10 mouse cellular contexts compared by ENCODE assay signal in the genomic region with DNA sequence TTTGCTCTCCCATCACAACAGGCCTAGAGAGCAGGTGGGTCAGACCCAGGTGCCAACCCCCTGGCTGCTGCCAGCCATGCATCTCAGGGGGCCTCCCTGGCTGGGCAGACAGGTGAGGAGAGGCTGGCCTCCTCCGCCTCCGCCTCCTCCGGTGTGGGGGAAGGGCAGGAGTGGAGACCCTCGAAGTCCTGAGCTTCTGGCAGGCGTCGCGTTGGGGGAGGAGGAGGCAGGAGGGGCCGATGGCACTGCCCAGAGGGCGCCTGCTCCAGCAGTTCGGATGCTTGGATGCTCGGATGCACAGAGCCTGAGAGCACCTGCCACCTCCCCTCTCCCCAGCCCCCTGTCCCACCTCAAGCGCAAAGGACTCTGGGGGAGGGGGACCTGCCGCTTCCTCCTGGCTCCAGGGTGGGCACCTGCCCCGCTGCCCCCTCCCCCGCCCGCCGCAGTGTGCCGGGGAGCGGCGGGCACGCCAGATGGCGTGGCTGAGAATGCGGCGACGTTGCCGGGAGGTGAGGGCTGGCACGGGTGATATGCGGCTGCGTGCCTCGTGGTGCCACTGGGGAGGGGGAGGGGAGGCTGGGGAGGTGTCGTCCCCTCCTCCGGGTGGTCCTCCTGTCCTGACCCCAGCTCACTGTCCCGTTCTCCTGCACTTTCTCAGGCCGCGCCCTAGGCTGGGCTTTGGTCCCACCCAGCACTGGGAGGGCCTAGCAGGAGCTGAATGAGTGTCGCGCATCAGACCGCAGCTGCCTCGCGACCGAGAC. TPM values are rescaled to one million over a fixed set of nuclear protein-coding genes. Genes with fewer than 3 reads are reported as not detected.
DNase-seq lines count a peak whose midpoint lies in the region; ATAC-seq and TF ChIP-seq lines count a peak whose summit lies in the region.
"Had no signal": no experiment of that assay in that cellular context is flagged by ENCODE, and none has a peak within 500 bp of the region (broad histone marks: within the 10 kb centered on the region; RNA-seq: fewer than 3 reads in every experiment).

No protein-coding gene starts in this region.

- no peak for DNase-seq in left cerebral cortex, adult 2 months (ENCODE audit: extremely low spot score in 1 of 2, low spot score in 2 of 2)
- DNase-seq in left cerebral cortex, adult 11 months (ENCODE audit: low spot score), result no peak
- peak; percentile 89 for DNase-seq in cerebellum, adult 9-11 months
- DNase-seq in neural tube, embryonic 11.5 days (ENCODE audit: low spot score), result no peak
- DNase-seq in adrenal gland, postnatal 25 days, result no peak
- no peak for DNase-seq in urinary bladder, postnatal 10 days (ENCODE audit: low spot score)
- DNase-seq in heart, adult 9 months (ENCODE audit: low spot score in 2 of 2), result no peak
- DNase-seq: gastrocnemius, adult 2 months had no signal

- peak; percentile 52 for ATAC-seq in hindbrain, embryonic 15.5 days (ENCODE audit: low FRiP score, low read depth)
- no peak for ATAC-seq in neural tube, embryonic 11.5 days (ENCODE audit: insufficient read depth, low FRiP score, low TSS enrichment)
- ATAC-seq: lung, postnatal 0 days had no signal

- peak overlapping the region; percentile 46 for H3K4me3 ChIP-seq in left cerebral cortex, adult 2 months
- peak overlapping the region; percentile 35 for H3K4me3 ChIP-seq in hindbrain, embryonic 15.5 days
- H3K4me3 ChIP-seq in neural tube, embryonic 11.5 days (ENCODE audit: low read depth, low read length), result no peak overlapping the region
- H3K4me3 ChIP-seq: gastrocnemius, adult 2 months had no signal

- H3K9ac ChIP-seq in hindbrain, embryonic 15.5 days, result peak overlapping the region; percentile 31; the same call in 1 of the 2 replicates
- H3K9ac ChIP-seq in neural tube, embryonic 11.5 days (ENCODE audit: low read length), result no peak overlapping the region

- H3K27me3 ChIP-seq in hindbrain, embryonic 15.5 days, result peaks cover 85% of the 10 kb centered on the region
- peaks cover 95% of the 10 kb centered on the region for H3K27me3 ChIP-seq in neural tube, embryonic 11.5 days (ENCODE audit: control insufficient read depth, insufficient read depth, low read length)

- no peaks in the 10 kb centered on the region for H3K36me3 ChIP-seq in hindbrain, embryonic 15.5 days
- H3K36me3 ChIP-seq in neural tube, embryonic 11.5 days (ENCODE audit: control insufficient read depth, insufficient read depth, low read length), result no peaks in the 10 kb centered on the region

- no peak for TF ChIP-seq CTCF in left cerebral cortex, adult 2 months (IDR thresholded peaks at IDR 0.05)

- H3K27ac ChIP-seq in left cerebral cortex, adult 2 months, result peak overlapping the region; percentile 94
- peak overlapping the region; percentile 72 for H3K27ac ChIP-seq in hindbrain, embryonic 15.5 days (replicated peaks)
- H3K27ac ChIP-seq in neural tube, embryonic 11.5 days (ENCODE audit: low read depth, low read length), result no peak overlapping the region
- H3K27ac ChIP-seq: gastrocnemius, adult 2 months had no signal

- 4% methylated on average over 26 of the region's 41 CpGs for WGBS in hindbrain, embryonic 15.5 days
- 3% methylated on average over 36 of the region's 41 CpGs for WGBS in neural tube, embryonic 11.5 days

- H3K4me2 ChIP-seq in hindbrain, embryonic 15.5 days, result peak overlapping the region; percentile 64
- peak overlapping the region; percentile 31 for H3K4me2 ChIP-seq in neural tube, embryonic 11.5 days (ENCODE audit: low read depth)

- H3K9me3 ChIP-seq in hindbrain, embryonic 15.5 days, result no peaks in the 10 kb centered on the region
- no peaks in the 10 kb centered on the region for H3K9me3 ChIP-seq in neural tube, embryonic 11.5 days (ENCODE audit: control insufficient read depth, low read length)

- H3K4me1 ChIP-seq in hindbrain, embryonic 15.5 days (replicated peaks), result peaks cover 37% of the 10 kb centered on the region
- peaks cover 9% of the 10 kb centered on the region for H3K4me1 ChIP-seq in neural tube, embryonic 11.5 days (ENCODE audit: control insufficient read depth, insufficient read depth, low read length)

- intact Hi-C loops in left cerebral cortex, adult 2 months (cut with DNase I), result no loop called here

RNA-seq across cellular contexts. Expression of a gene that starts 4.7 kb away (rescaled TPM):
- 10 to 100 TPM; 70.2 to 76.3 TPM for total RNA-seq in left cerebral cortex, adult 2 months (2021)
- 20.9 and 28.6 TPM in 2 replicates for polyA plus RNA-seq in hindbrain, embryonic 15.5 days (2015; fragmentation: Nextera tagmentation; extraction: Ambion mirVana)
- polyA plus RNA-seq in neural tube, embryonic 11.5 days (2014; fragmentation: Nextera tagmentation; extraction: Ambion mirVana), result 1.2 TPM in 2 replicates
- not detected in 2 replicates for total RNA-seq in adrenal gland, postnatal 25 days (2021)
- total RNA-seq: gastrocnemius, adult 2 months had no signal
- polyA plus RNA-seq: lung, postnatal 0 days had no signal

RNA-seq across cellular contexts. Expression of a gene that starts 14.0 kb away (rescaled TPM):
- 100 to 1,000 TPM; 146 to 208 TPM for total RNA-seq in left cerebral cortex, adult 2 months (2021)
- 6.1 and 6.9 TPM in 2 replicates for polyA plus RNA-seq in hindbrain, embryonic 15.5 days (2015; fragmentation: Nextera tagmentation; extraction: Ambion mirVana)
- polyA plus RNA-seq in neural tube, embryonic 11.5 days (2014; fragmentation: Nextera tagmentation; extraction: Ambion mirVana), result 0.15 TPM in 1 of 2 replicates, not detected in the other
- total RNA-seq in adrenal gland, postnatal 25 days (2021), result 0.24 TPM in 1 of 2 replicates, not detected in the other
- total RNA-seq: gastrocnemius, adult 2 months had no signal

RNA-seq across cellular contexts. Expression of a gene that starts 24.0 kb away (rescaled TPM):
- 10 to 100 TPM; 35.7 to 42.4 TPM for total RNA-seq in left cerebral cortex, adult 2 months (2021)
- polyA plus RNA-seq in hindbrain, embryonic 15.5 days (2015; fragmentation: Nextera tagmentation; extraction: Ambion mirVana), result 36.5 and 40.3 TPM in 2 replicates
- 39.7 and 45.6 TPM in 2 replicates for polyA plus RNA-seq in neural tube, embryonic 11.5 days (2014; fragmentation: Nextera tagmentation; extraction: Ambion mirVana)
- total RNA-seq in adrenal gland, postnatal 25 days (2021), result 23.6 and 23.9 TPM in 2 replicates

RNA-seq across cellular contexts. Expression of a gene that starts 49.5 kb away (rescaled TPM):
- 1 to 10 TPM; 8.7 to 10.0 TPM for total RNA-seq in left cerebral cortex, adult 2 months (2021)
- 0.39 TPM in 1 of 2 replicates, not detected in the other for polyA plus RNA-seq in hindbrain, embryonic 15.5 days (2015; fragmentation: Nextera tagmentation; extraction: Ambion mirVana)
- polyA plus RNA-seq in neural tube, embryonic 11.5 days (2014; fragmentation: Nextera tagmentation; extraction: Ambion mirVana), result 3.1 and 3.9 TPM in 2 replicates
- total RNA-seq in adrenal gland, postnatal 25 days (2021), result 0.91 TPM in 1 of 2 replicates, not detected in the other

RNA-seq across cellular contexts. Expression of a gene that starts 52.1 kb away (rescaled TPM):
- total RNA-seq in left cerebral cortex, adult 2 months (2021), result under 1 TPM in 1 of 2 experiments, not detected in 1; 0.51 TPM
- 3.7 and 4.0 TPM in 2 replicates for polyA plus RNA-seq in hindbrain, embryonic 15.5 days (2015; fragmentation: Nextera tagmentation; extraction: Ambion mirVana)
- polyA plus RNA-seq in neural tube, embryonic 11.5 days (2014; fragmentation: Nextera tagmentation; extraction: Ambion mirVana), result 0.40 and 0.91 TPM in 2 replicates
- total RNA-seq in adrenal gland, postnatal 25 days (2021), result 458 and 547 TPM in 2 replicates
- polyA plus RNA-seq: lung, postnatal 0 days had no signal

Comparison
In these comparisons a context has a peak if more than half of its experiments do, and no peak if none do; other contexts are left out.
1. RNA of a gene that starts 4.7 kb away (total RNA-seq): 70.2 to 76.3 TPM in left cerebral cortex, adult 2 months; not detected in adrenal gland, postnatal 25 days; every median in the first group is over 10 times any median in the second.
2. RNA of a gene that starts 14.0 kb away (total RNA-seq): 146 to 208 TPM in left cerebral cortex, adult 2 months; 0.24 TPM in adrenal gland, postnatal 25 days; every median in the first group is over 10 times any median in the second.